Mouse (Mus musculus): ENCODE results near the gene Cdk15. TPM values are rescaled to one million over a fixed set of nuclear protein-coding genes. Genes with fewer than 3 reads are reported as not detected.

Cdk15 gene
- 0.11 and 0.15 TPM in 2 replicates for polyA plus RNA-seq (2012; rRNA removed)

DNA sequence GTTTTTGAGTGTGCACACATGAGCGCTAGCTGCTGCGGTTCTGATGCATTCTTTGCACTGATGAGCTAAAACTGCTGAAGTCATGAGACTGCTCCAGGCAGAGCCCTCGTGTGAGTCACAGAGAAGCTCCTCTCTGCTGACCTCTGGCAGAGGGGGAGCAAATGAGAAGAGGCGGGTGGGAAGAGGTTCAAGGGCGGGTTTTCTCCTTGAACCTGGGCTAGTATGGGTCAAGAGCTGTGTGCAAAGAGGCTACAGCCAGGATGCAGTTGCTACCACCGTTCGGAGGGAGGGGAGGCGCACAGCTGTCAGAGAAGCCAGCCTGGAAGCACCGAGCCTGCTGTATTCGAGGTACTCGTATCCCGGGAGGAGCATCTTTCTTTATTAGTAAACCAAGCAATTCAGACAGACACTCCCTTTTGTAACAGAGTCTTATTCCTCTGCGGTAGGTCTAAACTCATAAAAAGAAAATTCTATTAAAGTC, at the start of gene Cdk15:
Gene Cdk15 (plus strand): TSS at position 156 of the 481 bp plus-strand sequence.
- DNase-seq (ENCODE audit: low read depth), result no peak

GRCm38 (mm10) chr1:59208331-59208730, 48.4 kb upstream of the Cdk15 start:
- DNase-seq (ENCODE audit: low read depth), result no peak

DNA sequence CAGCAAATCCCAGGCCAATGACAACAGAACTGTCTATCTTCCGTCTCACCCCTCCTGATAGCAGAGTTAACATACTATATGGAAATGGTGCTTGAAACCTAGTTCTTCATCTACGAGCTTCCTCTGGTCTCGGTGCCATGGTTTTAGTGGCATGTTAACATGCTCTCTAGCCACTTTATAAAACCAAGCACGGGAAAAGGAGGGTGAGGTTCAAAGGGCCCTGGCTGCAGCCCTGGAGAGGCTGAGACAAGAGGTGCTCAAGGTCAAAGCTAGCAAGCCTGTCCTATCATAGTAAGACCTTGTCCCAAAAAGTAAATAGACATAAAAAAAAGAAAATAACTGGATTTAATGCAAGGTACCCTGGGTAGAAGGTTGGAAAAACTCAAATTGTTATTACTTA, 45.1 kb upstream of the Cdk15 start:
- DNase-seq (ENCODE audit: low read depth), result no peak

- no peak for DNase-seq (ENCODE audit: low read depth)
These were observed 44.5 kb upstream of the Cdk15 start for GRCm38 (mm10) chr1:59212076-59212779.

GRCm38 (mm10) chr1:59212951-59213350, 43.8 kb upstream of the Cdk15 start:
- no peak for DNase-seq (ENCODE audit: low read depth)

DNA sequence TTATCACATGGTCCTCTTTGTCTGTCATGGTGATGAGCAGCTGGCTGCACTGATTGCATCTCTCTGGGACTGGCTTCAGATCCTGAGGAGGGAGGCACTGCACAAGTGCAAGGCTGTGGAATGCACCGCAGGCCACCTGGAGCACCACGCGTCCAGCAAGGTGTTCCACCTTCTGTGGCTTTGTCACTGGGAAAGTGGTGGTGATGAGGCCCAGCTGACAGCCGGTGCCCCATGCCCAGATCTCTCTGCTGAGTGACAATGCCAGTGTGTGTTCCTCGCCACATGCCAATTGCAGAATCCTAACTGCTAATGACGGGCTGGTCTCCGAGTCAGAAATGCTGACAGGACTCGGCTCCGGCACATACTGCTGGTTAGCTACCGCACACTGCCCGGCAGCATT, 41.3 kb upstream of the Cdk15 start:
- DNase-seq (ENCODE audit: low read depth), result no peak

- no peak for DNase-seq (ENCODE audit: low read depth)
These were observed 36.3 kb upstream of the Cdk15 start for GRCm38 (mm10) chr1:59220371-59220770.

- DNase-seq (ENCODE audit: low read depth), result no peak
These were observed 35.1 kb upstream of the Cdk15 start for GRCm38 (mm10) chr1:59221591-59221990.

DNA sequence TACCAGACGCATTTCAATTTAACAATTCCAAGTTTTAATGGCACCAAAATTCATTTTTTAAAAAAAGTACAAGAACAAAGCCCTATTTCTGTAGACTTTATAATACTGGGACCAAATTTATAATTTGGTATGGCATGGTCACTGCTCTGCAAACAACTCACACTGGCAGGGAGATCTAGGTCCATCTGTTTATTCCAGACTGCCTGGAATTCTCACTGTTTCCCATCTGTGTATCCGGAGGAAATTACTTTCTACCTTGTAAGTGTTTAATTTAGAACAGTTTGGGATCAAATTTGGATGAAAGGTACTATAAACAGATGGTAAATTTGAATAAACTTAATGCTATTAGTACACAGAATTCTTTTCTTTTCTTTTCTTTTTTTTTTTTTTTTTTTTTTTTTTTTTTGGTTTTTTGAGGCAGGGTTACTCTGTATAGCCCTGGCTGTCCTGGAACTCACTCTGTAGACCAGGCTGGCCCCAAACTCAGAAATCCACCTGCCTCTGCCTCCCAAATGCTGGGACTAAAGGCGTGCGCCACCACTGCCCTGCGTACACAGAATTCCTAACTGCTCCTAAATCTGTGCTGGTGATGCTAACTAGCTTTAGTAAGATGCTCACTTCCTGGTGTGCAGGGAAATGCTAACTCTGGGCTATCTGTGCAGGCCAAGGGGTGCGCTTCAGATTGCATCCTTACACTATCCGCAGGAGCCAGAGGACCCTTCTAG, 34.4 kb upstream of the Cdk15 start:
- no peak for DNase-seq (ENCODE audit: low read depth)

- no peak for DNase-seq (ENCODE audit: low read depth)
These were observed 28.2 kb upstream of the Cdk15 start for GRCm38 (mm10) chr1:59228552-59228951.

GRCm38 (mm10) chr1:59229187-59229586, 27.5 kb upstream of the Cdk15 start:
- no peak for DNase-seq (ENCODE audit: low read depth)

- peak; percentile 56 for DNase-seq (ENCODE audit: low read depth)
These were observed 19.8 kb upstream of the Cdk15 start, which contains the start of gene Als2 for GRCm38 (mm10) chr1:59236856-59237441. TSS of gene Als2 (minus strand) at chr1:59237231.

DNA sequence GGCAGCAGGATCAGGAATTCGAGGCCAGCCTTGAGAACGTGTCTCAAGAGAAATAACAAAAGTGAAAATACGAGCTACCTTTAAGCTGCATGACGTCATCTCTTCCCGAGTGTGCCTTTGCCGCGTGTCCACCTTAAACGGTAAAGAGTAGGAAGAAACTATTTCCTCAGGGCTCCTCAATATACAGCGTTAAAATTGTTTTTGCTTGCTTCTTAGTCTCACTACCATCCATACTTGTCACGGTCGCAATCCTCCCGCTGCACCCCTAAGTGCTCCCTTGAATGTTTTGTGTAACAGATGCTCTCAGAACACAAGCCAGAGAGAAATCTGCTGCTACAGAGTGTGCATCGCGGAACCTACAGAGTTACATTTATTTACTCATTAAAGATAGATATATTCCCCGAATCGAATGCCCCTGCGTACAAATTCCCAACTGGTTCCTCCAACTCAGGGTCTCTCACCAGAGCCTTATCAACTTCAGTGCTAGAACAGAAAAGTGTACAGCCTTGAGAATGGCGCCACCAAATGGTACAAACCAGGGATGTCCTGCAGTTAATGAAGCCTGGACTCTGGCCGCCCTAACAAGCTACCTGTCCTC, 19.0 kb upstream of the Cdk15 start:
- peak; percentile 24 for DNase-seq (ENCODE audit: low read depth)

- no peak for DNase-seq (ENCODE audit: low read depth)
These were observed 12.9 kb upstream of the Cdk15 start for GRCm38 (mm10) chr1:59243770-59244169.

GRCm38 (mm10) chr1:59247602-59248001, 9.1 kb upstream of the Cdk15 start:
- DNase-seq (ENCODE audit: low read depth), result no peak

GRCm38 (mm10) chr1:59252762-59253161, 3.9 kb upstream of the Cdk15 start:
- no peak for DNase-seq (ENCODE audit: low read depth)

DNA sequence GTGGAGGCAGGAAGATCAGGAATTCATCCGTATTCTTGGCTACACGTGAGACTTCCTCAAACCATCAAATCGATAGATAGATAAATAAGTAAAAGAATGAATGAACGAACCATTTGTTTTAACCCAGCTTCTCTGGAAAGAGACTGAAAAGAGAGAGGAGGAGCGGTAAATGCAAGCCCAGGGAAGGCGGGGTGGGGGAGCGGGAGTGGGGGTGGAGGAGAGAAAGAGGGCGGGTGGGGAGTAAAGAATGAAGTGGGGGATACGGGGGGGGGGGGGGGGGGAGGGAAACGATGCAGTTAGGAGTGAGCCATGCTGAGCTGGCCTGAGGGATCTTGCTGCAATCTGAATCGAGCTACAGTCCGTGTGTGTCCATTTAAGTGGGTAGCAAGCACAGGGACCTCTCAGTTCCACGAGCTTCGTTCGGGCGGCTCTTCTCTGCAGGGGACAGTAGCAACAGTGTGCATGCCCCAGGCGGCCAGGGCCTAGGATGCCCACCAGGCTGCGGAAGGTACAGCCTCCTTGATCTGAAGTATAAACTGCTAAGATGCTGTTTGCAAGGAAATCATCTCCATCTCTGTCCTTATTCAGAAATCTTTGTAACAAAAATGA, 3.3 kb upstream of the Cdk15 start:
- no peak for DNase-seq (ENCODE audit: low read depth)

DNA sequence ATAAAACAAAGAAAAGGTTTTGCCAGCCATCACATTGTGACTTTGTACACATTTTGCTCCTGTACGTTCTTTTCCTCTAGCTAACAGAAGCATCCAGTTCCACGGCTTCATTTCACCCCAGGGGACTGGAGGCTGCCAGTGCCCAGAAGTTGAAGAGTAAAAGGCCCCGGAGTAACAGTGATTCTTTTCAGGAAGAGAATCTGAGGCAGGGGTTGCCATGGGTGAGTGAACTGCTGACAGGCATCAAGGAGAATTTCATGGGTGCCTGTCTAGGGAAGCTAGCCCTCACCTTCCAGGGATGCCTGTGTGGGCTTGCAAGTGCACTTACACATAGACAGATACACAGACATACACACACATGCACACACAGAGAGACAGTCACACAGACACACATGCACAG, 1.0 kb downstream of the Cdk15 start:
- no peak for DNase-seq (ENCODE audit: low read depth)

DNA sequence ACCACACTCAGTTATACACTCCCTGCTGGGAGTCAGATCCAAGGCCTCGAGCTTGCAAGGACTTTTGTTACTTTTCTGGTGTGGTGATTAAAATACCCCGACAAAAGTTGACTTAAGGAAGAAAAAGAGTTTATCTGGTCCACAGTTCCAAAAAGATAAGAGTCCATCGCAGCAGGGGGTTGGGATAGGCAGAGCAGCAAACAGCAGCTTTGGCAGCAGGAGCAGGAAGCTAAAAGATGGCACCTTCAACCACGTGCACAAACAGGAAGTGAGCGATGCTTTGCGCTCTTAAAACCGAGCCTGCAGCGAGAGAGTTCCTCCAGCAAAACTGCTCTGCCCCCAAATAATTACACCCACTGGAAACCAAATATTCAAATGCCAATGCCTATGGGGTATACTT, 12.2 kb downstream of the Cdk15 start:
- DNase-seq (ENCODE audit: low read depth), result no peak

- DNase-seq (ENCODE audit: low read depth), result no peak
These were observed 12.8 kb downstream of the Cdk15 start for GRCm38 (mm10) chr1:59269466-59269865.

- DNase-seq (ENCODE audit: low read depth), result no peak
These were observed 13.4 kb downstream of the Cdk15 start for GRCm38 (mm10) chr1:59269951-59270689.

All from gonadal fat pad, adult 2 months (tissue).